Mouse (Mus musculus): ENCODE results near the gene Endou. TPM values are rescaled to one million over a fixed set of nuclear protein-coding genes. Genes with fewer than 3 reads are reported as not detected.

The Endou gene
- 0.41 TPM in 1 of 2 replicates, not detected in the other for polyA plus RNA-seq (2014; fragmentation: Nextera tagmentation; extraction: Ambion mirVana)

DNA sequence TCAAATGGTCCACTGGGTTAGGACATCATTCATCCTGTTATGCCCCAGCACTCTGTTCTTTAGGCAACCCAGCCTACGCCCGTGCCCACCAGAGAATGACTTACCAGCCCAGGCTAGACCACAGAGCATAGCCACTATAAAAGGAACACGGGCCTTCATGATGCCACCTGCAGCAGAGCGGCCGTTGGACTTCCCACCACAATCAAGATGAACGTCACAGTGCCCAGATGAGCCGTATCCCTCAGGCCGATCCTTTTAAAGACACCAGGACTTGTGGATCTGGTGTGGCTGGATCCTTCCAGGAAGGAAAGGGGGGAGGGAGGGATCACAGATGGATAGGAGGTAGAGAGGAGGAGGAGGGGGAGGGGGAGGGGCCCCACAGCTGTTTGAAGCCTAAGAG, at the start of gene Endou:
Gene Endou (minus strand): TSS at position 229 of the 400 bp plus-strand sequence.
- ATAC-seq (ENCODE audit: low read depth) = no peak
- no peaks in the 10 kb centered on the region for H3K4me1 ChIP-seq (ENCODE audit: control insufficient read depth, insufficient read depth, low read length)
- no peak within 1 kb of the TSS for H3K4me2 ChIP-seq (ENCODE audit: low read depth, low read length)
- H3K27me3 ChIP-seq (ENCODE audit: control insufficient read depth, insufficient read depth, low read length) = no peaks in the 10 kb centered on the region
- H3K9me3 ChIP-seq (ENCODE audit: control insufficient read depth, low read length) = no peaks in the 10 kb centered on the region
- no peak within 1 kb of the TSS for H3K9ac ChIP-seq (replicated peaks; ENCODE audit: low read depth, low read length)
- 92% methylated on average over 8 of the region's 8 CpGs for WGBS
- H3K27ac ChIP-seq (ENCODE audit: low read depth, low read length) = no peak within 1 kb of the TSS
- no peaks in the 10 kb centered on the region for H3K36me3 ChIP-seq (ENCODE audit: control insufficient read depth, insufficient read depth, low read length)
- no peak within 1 kb of the TSS for H3K4me3 ChIP-seq (ENCODE audit: low read depth, low read length)

DNA sequence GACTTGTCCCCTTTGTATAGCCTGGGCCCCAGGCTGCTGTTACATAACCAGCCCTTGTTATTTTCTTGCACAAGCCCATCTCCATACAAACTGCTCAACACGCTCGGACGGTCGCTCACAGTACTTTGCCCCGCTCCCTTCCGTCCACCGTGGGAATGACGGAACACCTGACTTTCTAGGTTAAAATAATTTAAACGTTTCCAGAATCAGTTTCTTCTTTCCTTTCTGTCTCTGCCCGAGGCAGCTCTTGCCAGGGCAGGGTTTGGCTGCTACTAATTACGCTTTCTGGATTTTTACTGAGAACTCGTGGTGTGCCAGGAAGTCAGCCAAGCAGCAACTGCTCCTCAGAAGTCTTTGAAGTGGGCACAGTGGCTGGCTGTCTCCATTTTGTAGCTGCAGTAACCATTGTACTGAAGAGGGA, 49.5 kb upstream of the Endou start:
- no peak overlapping the region for H3K27ac ChIP-seq (ENCODE audit: low read depth, low read length)
- no peak for ATAC-seq (ENCODE audit: low read depth)
- peaks cover 9% of the 10 kb centered on the region; the same call in 1 of the 2 replicates for H3K4me1 ChIP-seq (ENCODE audit: control insufficient read depth, insufficient read depth, low read length)
- no peak overlapping the region for H3K4me3 ChIP-seq (ENCODE audit: low read depth, low read length)
- no peak overlapping the region for H3K4me2 ChIP-seq (ENCODE audit: low read depth, low read length)
- H3K36me3 ChIP-seq (ENCODE audit: control insufficient read depth, insufficient read depth, low read length) = no peaks in the 10 kb centered on the region
- no peak overlapping the region for H3K9ac ChIP-seq (replicated peaks; ENCODE audit: low read depth, low read length)
- H3K27me3 ChIP-seq (ENCODE audit: control insufficient read depth, insufficient read depth, low read length) = 0 out of 2 replicates have a peak, but pooled peaks cover 3% of the 10 kb centered on the region
- 76% methylated on average over 12 of the region's 12 CpGs for WGBS
- H3K9me3 ChIP-seq (ENCODE audit: control insufficient read depth, low read length) = no peaks in the 10 kb centered on the region

DNA sequence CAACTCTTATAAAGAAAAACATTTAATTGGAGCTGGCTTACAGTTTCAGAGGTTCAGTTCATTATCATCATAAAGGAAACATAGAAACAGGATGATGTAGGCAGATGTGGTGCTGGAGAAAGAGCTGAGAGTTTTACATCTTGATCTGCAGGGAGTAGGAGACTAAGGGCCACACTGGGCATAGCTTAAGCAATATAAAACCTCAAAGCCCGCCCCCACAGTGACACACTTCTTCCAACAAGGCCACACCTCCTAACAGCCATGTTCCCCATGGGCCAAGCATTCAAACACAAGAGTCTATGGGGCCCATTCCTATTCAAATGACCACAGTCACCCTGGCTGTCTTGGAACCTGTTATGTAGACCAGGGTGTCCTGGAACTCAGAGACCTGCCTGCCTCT, 48.4 kb upstream of the Endou start:
- no peaks in the 10 kb centered on the region for H3K9me3 ChIP-seq (ENCODE audit: control insufficient read depth, low read length)
- 0 out of 2 replicates have a peak, but pooled peaks cover 3% of the 10 kb centered on the region for H3K27me3 ChIP-seq (ENCODE audit: control insufficient read depth, insufficient read depth, low read length)
- no peak overlapping the region for H3K4me2 ChIP-seq (ENCODE audit: low read depth, low read length)
- no peaks in the 10 kb centered on the region for H3K36me3 ChIP-seq (ENCODE audit: control insufficient read depth, insufficient read depth, low read length)
- ATAC-seq (ENCODE audit: low read depth) = no peak
- no peak overlapping the region for H3K27ac ChIP-seq (ENCODE audit: low read depth, low read length)
- no peak overlapping the region for H3K4me3 ChIP-seq (ENCODE audit: low read depth, low read length)
- no peak overlapping the region for H3K9ac ChIP-seq (replicated peaks; ENCODE audit: low read depth, low read length)
- H3K4me1 ChIP-seq (ENCODE audit: control insufficient read depth, insufficient read depth, low read length) = peaks cover 6% of the 10 kb centered on the region; the same call in 1 of the 2 replicates
- 83% methylated on average over 1 of the region's 1 CpGs for WGBS

DNA sequence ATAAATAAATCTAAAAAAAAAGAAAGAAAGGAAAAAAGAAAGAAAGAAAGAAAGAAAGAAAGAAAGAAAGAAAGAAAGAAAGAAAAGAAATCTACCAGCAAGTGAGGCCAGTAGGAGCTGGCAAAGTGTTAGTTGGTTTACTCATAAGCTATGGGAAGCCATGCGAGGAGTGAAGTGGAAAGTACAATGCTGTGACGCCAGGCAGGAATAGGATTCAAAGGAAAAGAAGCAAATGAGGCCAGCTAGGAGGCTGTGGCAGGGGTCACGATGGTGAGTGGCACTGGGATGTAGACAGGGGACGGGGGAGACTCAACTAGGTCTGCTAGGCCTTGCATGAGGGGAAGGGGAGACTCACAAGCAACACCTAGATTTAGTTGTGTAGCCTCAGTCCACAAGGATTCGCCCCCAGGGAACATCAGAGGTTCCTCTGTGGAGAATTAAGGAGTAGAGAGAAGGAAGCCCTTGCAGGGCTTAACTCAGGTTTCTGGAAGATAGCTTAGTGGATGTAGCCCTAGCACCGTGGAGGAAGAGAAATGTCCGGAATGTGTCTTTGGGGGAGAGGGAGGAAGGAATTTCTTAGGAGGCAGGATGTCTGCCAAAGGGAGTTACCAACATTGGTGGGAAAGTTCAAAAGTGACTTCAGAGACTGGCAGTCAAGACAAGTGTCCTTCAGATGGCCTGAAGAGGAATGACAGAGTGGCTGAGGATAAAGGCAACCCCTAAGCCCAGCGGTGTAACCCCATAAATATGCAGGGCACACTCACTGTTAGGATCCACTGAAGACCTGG, 47.4 kb upstream of the Endou start, which contains the start of gene Slc48a1:
Gene Slc48a1 (plus strand): TSS at position 210 of the 788 bp plus-strand sequence.
- Histone ChIP-seq H3K4me3 (ENCODE audit: low read depth, low read length) (no peak within 1 kb of the TSS), H3K4me2 (ENCODE audit: low read depth, low read length) (no peak within 1 kb of the TSS), H3K4me1 (ENCODE audit: control insufficient read depth, insufficient read depth, low read length) (peaks cover 6% of the 10 kb centered on the region; the same call in 1 of the 2 replicates), H3K27ac (ENCODE audit: low read depth, low read length) (no peak within 1 kb of the TSS), H3K9me3 (ENCODE audit: control insufficient read depth, low read length) (no peaks in the 10 kb centered on the region), H3K9ac (replicated peaks; ENCODE audit: low read depth, low read length) (no peak within 1 kb of the TSS), H3K36me3 (ENCODE audit: control insufficient read depth, insufficient read depth, low read length) (no peaks in the 10 kb centered on the region), H3K27me3 (ENCODE audit: control insufficient read depth, insufficient read depth, low read length) (0 out of 2 replicates have a peak, but pooled peaks cover 3% of the 10 kb centered on the region)
- 77% methylated on average over 8 of the region's 8 CpGs for WGBS
- no peak for ATAC-seq (ENCODE audit: low read depth)

DNA sequence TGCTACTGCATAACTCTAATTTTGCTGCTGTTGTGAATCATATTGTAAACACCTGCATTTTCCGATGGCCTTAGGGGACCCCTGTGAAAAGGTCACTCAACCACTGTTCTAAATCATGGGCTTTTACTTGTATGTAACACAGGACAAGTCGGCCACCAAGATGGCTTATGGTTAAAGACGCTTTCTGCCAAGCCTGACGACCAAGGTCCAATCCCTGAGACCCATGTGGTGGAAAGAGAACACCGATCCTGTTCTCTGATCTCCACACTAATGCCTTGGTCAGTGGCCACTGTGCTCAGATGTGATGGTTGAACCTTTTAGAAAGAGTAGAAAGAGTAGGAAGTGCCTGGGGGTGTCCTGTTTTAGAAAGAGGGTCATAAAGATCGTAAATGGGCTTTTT, 45.8 kb upstream of the Endou start:
- Histone ChIP-seq H3K4me1 (ENCODE audit: control insufficient read depth, insufficient read depth, low read length) (no peaks in the 10 kb centered on the region; the same call in 1 of the 2 replicates), H3K4me2 (ENCODE audit: low read depth, low read length) (no peak overlapping the region), H3K27ac (ENCODE audit: low read depth, low read length) (no peak overlapping the region), H3K4me3 (ENCODE audit: low read depth, low read length) (no peak overlapping the region), H3K9me3 (ENCODE audit: control insufficient read depth, low read length) (no peaks in the 10 kb centered on the region), H3K36me3 (ENCODE audit: control insufficient read depth, insufficient read depth, low read length) (no peaks in the 10 kb centered on the region), H3K27me3 (ENCODE audit: control insufficient read depth, insufficient read depth, low read length) (no peaks in the 10 kb centered on the region), H3K9ac (replicated peaks; ENCODE audit: low read depth, low read length) (no peak overlapping the region)
- WGBS = 73% methylated on average over 6 of the region's 6 CpGs
- ATAC-seq (ENCODE audit: low read depth) = no peak

DNA sequence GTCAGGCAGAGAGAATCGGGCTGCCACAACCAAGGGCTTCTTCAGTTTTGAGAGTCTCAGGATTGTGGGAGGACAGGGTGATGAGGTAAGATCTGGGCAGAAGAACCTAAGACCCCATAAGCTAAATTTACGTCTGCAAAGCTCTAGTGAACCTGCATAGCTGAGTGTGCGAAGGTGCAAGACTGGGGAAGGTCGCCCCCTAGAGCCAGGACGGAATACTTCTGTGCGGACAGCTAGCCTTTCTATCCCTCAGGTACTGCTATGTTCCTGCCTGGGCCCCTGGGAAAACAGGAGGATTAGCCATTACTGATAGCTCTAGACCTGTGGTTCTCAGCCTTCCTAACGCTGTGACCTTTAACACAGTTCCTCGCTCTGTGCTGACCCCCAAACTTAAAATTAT, 45.4 kb upstream of the Endou start:
- no peaks in the 10 kb centered on the region; the same call in 1 of the 2 replicates for H3K4me1 ChIP-seq (ENCODE audit: control insufficient read depth, insufficient read depth, low read length)
- H3K9ac ChIP-seq (replicated peaks; ENCODE audit: low read depth, low read length) = no peak overlapping the region
- 8% methylated on average over 8 of the region's 8 CpGs for WGBS
- no peaks in the 10 kb centered on the region for H3K9me3 ChIP-seq (ENCODE audit: control insufficient read depth, low read length)
- H3K4me2 ChIP-seq (ENCODE audit: low read depth, low read length) = no peak overlapping the region
- no peaks in the 10 kb centered on the region for H3K27me3 ChIP-seq (ENCODE audit: control insufficient read depth, insufficient read depth, low read length)
- no peak overlapping the region for H3K4me3 ChIP-seq (ENCODE audit: low read depth, low read length)
- no peak overlapping the region for H3K27ac ChIP-seq (ENCODE audit: low read depth, low read length)
- ATAC-seq (ENCODE audit: low read depth) = no peak
- H3K36me3 ChIP-seq (ENCODE audit: control insufficient read depth, insufficient read depth, low read length) = no peaks in the 10 kb centered on the region

DNA sequence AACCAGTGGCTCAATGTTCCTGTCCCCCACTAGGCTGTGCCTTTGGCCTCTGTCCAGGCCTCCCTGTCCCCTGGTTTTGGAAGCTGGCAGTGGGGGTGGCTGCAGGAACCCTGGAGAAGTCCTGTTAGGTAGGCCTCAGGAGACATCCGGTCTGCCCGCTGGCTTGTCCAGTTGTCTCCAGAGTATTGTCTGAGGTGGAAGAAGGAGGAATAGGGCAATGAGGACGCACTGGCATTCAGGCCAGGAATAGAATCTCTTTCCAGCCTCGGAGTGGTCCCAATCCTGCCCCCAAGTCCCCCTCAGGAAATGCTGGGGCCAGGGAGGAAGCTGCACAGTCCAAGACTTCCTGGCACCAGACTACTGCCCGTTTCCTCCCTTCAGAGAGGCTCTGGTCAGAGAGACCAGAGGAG, 42.8 kb upstream of the Endou start:
- H3K4me2 ChIP-seq (ENCODE audit: low read depth, low read length) = no peak overlapping the region
- ATAC-seq (ENCODE audit: low read depth) = no peak
- WGBS = 79% methylated on average over 5 of the region's 5 CpGs
- no peaks in the 10 kb centered on the region; the same call in 1 of the 2 replicates for H3K4me1 ChIP-seq (ENCODE audit: control insufficient read depth, insufficient read depth, low read length)
- no peak overlapping the region for H3K9ac ChIP-seq (replicated peaks; ENCODE audit: low read depth, low read length)
- peaks cover 3% of the 10 kb centered on the region; the same call in 1 of the 2 replicates for H3K27me3 ChIP-seq (ENCODE audit: control insufficient read depth, insufficient read depth, low read length)
- H3K36me3 ChIP-seq (ENCODE audit: control insufficient read depth, insufficient read depth, low read length) = no peaks in the 10 kb centered on the region
- no peak overlapping the region for H3K27ac ChIP-seq (ENCODE audit: low read depth, low read length)
- H3K9me3 ChIP-seq (ENCODE audit: control insufficient read depth, low read length) = no peaks in the 10 kb centered on the region
- H3K4me3 ChIP-seq (ENCODE audit: low read depth, low read length) = no peak overlapping the region

DNA sequence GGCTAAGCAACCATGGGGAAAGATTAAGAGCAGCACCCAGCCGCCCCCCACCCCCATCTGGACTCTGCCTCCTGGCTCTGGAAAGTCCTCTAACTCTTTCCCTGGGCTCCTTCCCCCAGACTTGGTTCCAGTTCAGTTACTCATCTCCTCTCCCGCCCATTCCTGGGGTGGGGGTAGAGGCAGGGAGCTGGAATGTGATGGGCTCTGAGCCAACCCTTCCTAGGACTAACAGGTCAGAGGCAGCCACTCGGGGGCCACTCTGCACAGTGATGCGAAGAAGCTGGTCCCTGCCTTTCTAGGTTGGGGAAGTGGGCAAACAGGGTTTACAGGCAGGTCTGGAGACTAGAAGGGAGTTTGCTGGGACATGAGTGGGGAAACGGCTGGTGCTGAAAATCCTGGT, 42.0 kb upstream of the Endou start:
- no peak overlapping the region for H3K9ac ChIP-seq (replicated peaks; ENCODE audit: low read depth, low read length)
- H3K27me3 ChIP-seq (ENCODE audit: control insufficient read depth, insufficient read depth, low read length) = peaks cover 3% of the 10 kb centered on the region; the same call in 1 of the 2 replicates
- no peak overlapping the region for H3K27ac ChIP-seq (ENCODE audit: low read depth, low read length)
- H3K4me3 ChIP-seq (ENCODE audit: low read depth, low read length) = no peak overlapping the region
- H3K4me1 ChIP-seq (ENCODE audit: control insufficient read depth, insufficient read depth, low read length) = peaks cover 4% of the 10 kb centered on the region
- no peak overlapping the region for H3K4me2 ChIP-seq (ENCODE audit: low read depth, low read length)
- no peaks in the 10 kb centered on the region for H3K36me3 ChIP-seq (ENCODE audit: control insufficient read depth, insufficient read depth, low read length)
- peak; percentile 46; the same call in 1 of the 2 replicates for ATAC-seq (ENCODE audit: low read depth)
- WGBS = 34% methylated on average over 5 of the region's 5 CpGs
- H3K9me3 ChIP-seq (ENCODE audit: control insufficient read depth, low read length) = no peaks in the 10 kb centered on the region

DNA sequence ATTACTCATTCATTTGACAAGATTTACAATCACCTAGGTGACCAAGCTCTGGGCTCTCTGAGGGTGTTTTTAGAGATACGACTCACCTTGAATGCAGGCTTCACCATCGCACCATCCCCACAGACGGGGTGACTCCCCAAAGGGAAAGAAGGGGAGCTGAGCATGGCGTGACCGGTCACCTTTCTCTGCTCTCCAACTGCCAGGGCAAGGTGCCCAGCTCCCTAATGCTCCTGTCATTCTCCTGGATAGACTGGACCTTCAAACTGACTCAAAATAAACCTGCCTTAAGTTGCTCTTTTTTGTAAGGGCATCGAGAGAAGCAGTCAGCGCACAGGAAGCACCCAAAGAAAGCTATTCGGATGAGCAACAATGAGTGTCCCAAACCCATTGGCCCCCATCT, 39.1 kb upstream of the Endou start:
- no peak overlapping the region for H3K9ac ChIP-seq (replicated peaks; ENCODE audit: low read depth, low read length)
- whole genome bisulfite sequencing = 86% methylated on average over 8 of the region's 8 CpGs
- H3K27me3 ChIP-seq (ENCODE audit: control insufficient read depth, insufficient read depth, low read length) = peaks cover 9% of the 10 kb centered on the region
- no peak overlapping the region for H3K4me2 ChIP-seq (ENCODE audit: low read depth, low read length)
- H3K27ac ChIP-seq (ENCODE audit: low read depth, low read length) = no peak overlapping the region
- H3K4me1 ChIP-seq (ENCODE audit: control insufficient read depth, insufficient read depth, low read length) = peaks cover 23% of the 10 kb centered on the region
- no peaks in the 10 kb centered on the region for H3K36me3 ChIP-seq (ENCODE audit: control insufficient read depth, insufficient read depth, low read length)
- H3K4me3 ChIP-seq (ENCODE audit: low read depth, low read length) = no peak overlapping the region
- no peak for ATAC-seq (ENCODE audit: low read depth)
- H3K9me3 ChIP-seq (ENCODE audit: control insufficient read depth, low read length) = no peaks in the 10 kb centered on the region

Data from neural tube, embryonic 14.5 days (tissue).